In genomic region chr16:25263520-25264149, GRCm38 (mm10) we compare ENCODE assay signal across 9 mouse cellular contexts. TPM values are rescaled to one million over a fixed set of nuclear protein-coding genes. Genes with fewer than 3 reads are reported as not detected.
DNase-seq lines count a peak whose midpoint lies in the region; ATAC-seq and TF ChIP-seq lines count a peak whose summit lies in the region.
"Had no signal": no experiment of that assay in that cellular context is flagged by ENCODE, and none has a peak within 500 bp of the region (broad histone marks: within the 10 kb centered on the region; RNA-seq: fewer than 3 reads in every experiment).

No protein-coding gene starts in this region.

- no peak overlapping the region for H3K27ac ChIP-seq in cerebellum, adult 2 months (ENCODE audit: insufficient read depth, low read length)
- H3K27ac ChIP-seq in hindbrain, embryonic 13.5 days = no peak overlapping the region
- no peak overlapping the region for H3K27ac ChIP-seq in midbrain, embryonic 10.5 days (replicated peaks)

- H3K9me3 ChIP-seq in hindbrain, embryonic 13.5 days = no peaks in the 10 kb centered on the region
- H3K9me3 ChIP-seq in midbrain, embryonic 10.5 days (replicated peaks) = no peaks in the 10 kb centered on the region
- H3K9me3 ChIP-seq: megakaryocyte, embryonic 14.5 days had no signal

- no peak overlapping the region for H3K4me3 ChIP-seq in cerebellum, adult 2 months (replicated peaks; ENCODE audit: insufficient read depth, low read depth, low read length)
- H3K4me3 ChIP-seq in hindbrain, embryonic 13.5 days = no peak overlapping the region
- no peak overlapping the region for H3K4me3 ChIP-seq in midbrain, embryonic 10.5 days
- H3K4me3 ChIP-seq: megakaryocyte, embryonic 14.5 days had no signal

- H3K9ac ChIP-seq in hindbrain, embryonic 13.5 days = no peak overlapping the region

- 36% methylated on average over 9 of the region's 9 CpGs for WGBS in cerebellum, adult 2 months
- WGBS in hindbrain, embryonic 13.5 days = 41% methylated on average over 9 of the region's 9 CpGs
- WGBS in midbrain, embryonic 10.5 days = 47% methylated on average over 9 of the region's 9 CpGs

- no peaks in the 10 kb centered on the region for H3K4me1 ChIP-seq in cerebellum, adult 2 months (ENCODE audit: control insufficient read depth, insufficient read depth, low read length)
- H3K4me1 ChIP-seq in hindbrain, embryonic 13.5 days (replicated peaks) = peaks cover 3% of the 10 kb centered on the region; the same call in 1 of the 2 replicates
- no peaks in the 10 kb centered on the region for H3K4me1 ChIP-seq in midbrain, embryonic 10.5 days
- H3K4me1 ChIP-seq: megakaryocyte, embryonic 14.5 days had no signal

- TF ChIP-seq CTCF in cerebellum, adult 2 months (IDR thresholded peaks at IDR 0.05; ENCODE audit: borderline replicate concordance, insufficient read depth, low read depth, low read length) = peak; percentile 75

- ATAC-seq in frontal cortex, adult (ENCODE audit: low TSS enrichment) = peak; percentile 76
- peak; percentile 81 for ATAC-seq in hindbrain, embryonic 13.5 days (ENCODE audit: low FRiP score)

- peak; percentile 73 for DNase-seq in R1 (ENCODE audit: low read depth, low spot score)
- peak; percentile 64 to 80 for DNase-seq in cerebellum, adult 2 months
- DNase-seq in layer of hippocampus, postnatal 36 days = peak; percentile 71 to 79
- DNase-seq in midbrain, embryonic 10.5 days (ENCODE audit: low spot score) = peak; percentile 76
- DNase-seq in right cerebral cortex, postnatal 25 days = peak; percentile 77
- DNase-seq in yolk sac, embryonic 10.5 days (ENCODE audit: low spot score) = peak; percentile 32

- H3K36me3 ChIP-seq in hindbrain, embryonic 13.5 days = no peaks in the 10 kb centered on the region
- no peaks in the 10 kb centered on the region for H3K36me3 ChIP-seq in midbrain, embryonic 10.5 days

- no peaks in the 10 kb centered on the region for H3K27me3 ChIP-seq in cerebellum, adult 2 months (ENCODE audit: control insufficient read depth, insufficient read depth, low read length)
- H3K27me3 ChIP-seq in hindbrain, embryonic 13.5 days = no peaks in the 10 kb centered on the region
- no peaks in the 10 kb centered on the region; the same call in 1 of the 2 replicates for H3K27me3 ChIP-seq in midbrain, embryonic 10.5 days (ENCODE audit: low read depth, poor library complexity, severe bottlenecking)

- TF ChIP-seq POLR2A in cerebellum, adult 2 months (IDR thresholded peaks at IDR 0.05; ENCODE audit: borderline replicate concordance, insufficient read depth, low read length) = no peak

- no peak overlapping the region for H3K4me2 ChIP-seq in hindbrain, embryonic 13.5 days

RNA-seq across cellular contexts. Expression of gene Tprg, which starts 23.0 kb away (rescaled TPM):
- polyA plus RNA-seq in cerebellum, adult 2 months (2012; rRNA removed) = 0.15 TPM in 1 of 2 replicates, not detected in the other
- not detected in 2 replicates for polyA plus RNA-seq in hindbrain, embryonic 13.5 days (2015; fragmentation: Nextera tagmentation; extraction: Ambion mirVana)
- total RNA-seq in layer of hippocampus, postnatal 36 days (2021) = not detected
- polyA plus RNA-seq in midbrain, embryonic 10.5 days (2016; fragmentation: Nextera tagmentation; extraction: Ambion mirVana) = not detected in 2 replicates
